Mouse (Mus musculus): Measurements from ENCODE around the gene Vsig1.

- TF ChIP-seq MEF2A (IDR thresholded peaks at IDR 0.05; ENCODE audit: borderline replicate concordance, low read depth, low read length): no peak
- no peak for TF ChIP-seq ZNF384 (IDR thresholded peaks at IDR 0.05; ENCODE audit: low read depth, low read length)
- no peak for TF ChIP-seq NRF1 (IDR thresholded peaks at IDR 0.05; ENCODE audit: low read depth, low read length)
- TF ChIP-seq POLR2A (IDR thresholded peaks at IDR 0.05; ENCODE audit: low read depth, low read length): no peak
- TF ChIP-seq CTCF (conservative IDR thresholded peaks at IDR 0.05 in 1 of 2, IDR thresholded peaks at IDR 0.05 in 1 of 2; ENCODE audit: low read depth in 2 of 2, low read length in 2 of 2): no peak
- TF ChIP-seq HCFC1 (IDR thresholded peaks at IDR 0.05; ENCODE audit: low read depth, low read length): no peak
- TF ChIP-seq KAT2A (IDR thresholded peaks at IDR 0.05; ENCODE audit: insufficient replicate concordance, low read length): no peak
- TF ChIP-seq MAX (IDR thresholded peaks at IDR 0.05; ENCODE audit: low read length): no peak
- no peak for TF ChIP-seq GABPA (IDR thresholded peaks at IDR 0.05; ENCODE audit: insufficient replicate concordance, low read depth, low read length)
- no peak for TF ChIP-seq USF1 (IDR thresholded peaks at IDR 0.05; ENCODE audit: low read depth, low read length)
- no peak for TF ChIP-seq CHD1 (IDR thresholded peaks at IDR 0.05; ENCODE audit: low read depth, low read length)
These were observed 44.0 kb upstream of the Vsig1 start for GRCm38 (mm10) chrX:140863431-140863830.

All from CH12.LX (cell line).